Mouse (Mus musculus): ENCODE measurements around the gene Tesk2. TPM values are rescaled to one million over a fixed set of nuclear protein-coding genes. Genes with fewer than 3 reads are reported as not detected.
"Not testable (repeated sequence)": the region's sequence is repeated elsewhere in the genome, so short reads cannot be mapped to it uniquely, and the experiment has no call there.

The Tesk2 gene
- polyA plus RNA-seq (2016; fragmentation: Nextera tagmentation; extraction: Ambion mirVana), result 3.2 and 5.1 TPM in 2 replicates

- Histone ChIP-seq H3K36me3 (peaks cover 8% of the 10 kb centered on the region; the same call in 1 of the 2 replicates), H3K27ac (peak within 1 kb of the TSS; percentile 91), H3K9me3 (no peaks in the 10 kb centered on the region), H3K4me3 (peak within 1 kb of the TSS; percentile 92), H3K27me3 (ENCODE audit: insufficient read depth, poor library complexity, severe bottlenecking) (no peaks in the 10 kb centered on the region), H3K4me1 (peaks cover 13% of the 10 kb centered on the region)
- DNase-seq (ENCODE audit: low spot score), result peak; percentile 99
- under 1% methylated on average over 33 of the region's 34 CpGs for WGBS
These were observed at the start of gene Tesk2 for GRCm38 (mm10) chr4:116720343-116721097. Tesk2 (plus strand) TSS chr4:116720948.

- H3K4me1 ChIP-seq, result 0 out of 2 replicates have a peak, but pooled peaks cover 3% of the 10 kb centered on the region
- 55% methylated on average over 2 of the region's 2 CpGs for WGBS
- no peak for DNase-seq (ENCODE audit: low spot score)
These were observed 48.0 kb upstream of the Tesk2 start for GRCm38 (mm10) chr4:116672785-116673184.

GRCm38 (mm10) chr4:116674761-116675160 is 46.0 kb upstream of the Tesk2 start:
- WGBS, result 88% methylated on average over 6 of the region's 6 CpGs
- DNase-seq (ENCODE audit: low spot score); H3K9me3 ChIP-seq; H3K36me3 ChIP-seq; H3K27me3 ChIP-seq (ENCODE audit: insufficient read depth, poor library complexity, severe bottlenecking); H3K4me3 ChIP-seq; H3K4me1 ChIP-seq; H3K27ac ChIP-seq: not testable (repeated sequence)

More at GRCm38 (mm10) chr4:116672785-116673184, 48.0 kb upstream of the Tesk2 start:
- H3K36me3 ChIP-seq, result no peaks in the 10 kb centered on the region
- no peak overlapping the region for H3K27ac ChIP-seq
- no peak overlapping the region for H3K4me3 ChIP-seq
- no peaks in the 10 kb centered on the region for H3K9me3 ChIP-seq
- H3K27me3 ChIP-seq (ENCODE audit: insufficient read depth, poor library complexity, severe bottlenecking), result no peaks in the 10 kb centered on the region

- H3K4me1 ChIP-seq, result 0 out of 2 replicates have a peak, but pooled peaks cover 3% of the 10 kb centered on the region
- H3K4me3 ChIP-seq, result no peak overlapping the region
- no peaks in the 10 kb centered on the region for H3K9me3 ChIP-seq
- H3K27ac ChIP-seq, result no peak overlapping the region
- no peaks in the 10 kb centered on the region for H3K27me3 ChIP-seq (ENCODE audit: insufficient read depth, poor library complexity, severe bottlenecking)
- DNase-seq (ENCODE audit: low spot score), result no peak
- no peaks in the 10 kb centered on the region for H3K36me3 ChIP-seq
- 74% methylated on average over 3 of the region's 3 CpGs for WGBS
These were observed 44.7 kb upstream of the Tesk2 start for GRCm38 (mm10) chr4:116676027-116676426.

- H3K9me3 ChIP-seq, result no peaks in the 10 kb centered on the region
- H3K4me1 ChIP-seq, result 0 out of 2 replicates have a peak, but pooled peaks cover 2% of the 10 kb centered on the region
- no peaks in the 10 kb centered on the region for H3K36me3 ChIP-seq
- H3K4me3 ChIP-seq, result no peak overlapping the region
- DNase-seq (ENCODE audit: low spot score), result no peak
- no peaks in the 10 kb centered on the region for H3K27me3 ChIP-seq (ENCODE audit: insufficient read depth, poor library complexity, severe bottlenecking)
- no peak overlapping the region for H3K27ac ChIP-seq
- 73% methylated on average over 1 of the region's 1 CpGs for WGBS
These were observed 42.9 kb upstream of the Tesk2 start for GRCm38 (mm10) chr4:116677808-116678207.

- Histone ChIP-seq H3K27ac (no peak overlapping the region), H3K4me3 (no peak overlapping the region), H3K36me3 (no peaks in the 10 kb centered on the region), H3K27me3 (ENCODE audit: insufficient read depth, poor library complexity, severe bottlenecking) (no peaks in the 10 kb centered on the region), H3K9me3 (no peaks in the 10 kb centered on the region), H3K4me1 (no peaks in the 10 kb centered on the region)
- no peak for DNase-seq (ENCODE audit: low spot score)
- WGBS, result 65% methylated on average over 5 of the region's 5 CpGs
These were observed 41.6 kb upstream of the Tesk2 start for GRCm38 (mm10) chr4:116679141-116679540.

- H3K36me3 ChIP-seq; H3K4me1 ChIP-seq; DNase-seq (ENCODE audit: low spot score); H3K4me3 ChIP-seq; H3K27ac ChIP-seq; H3K9me3 ChIP-seq; H3K27me3 ChIP-seq (ENCODE audit: insufficient read depth, poor library complexity, severe bottlenecking): not testable (repeated sequence)
- 87% methylated on average over 4 of the region's 4 CpGs for WGBS
These were observed 40.2 kb upstream of the Tesk2 start for GRCm38 (mm10) chr4:116680521-116680920.

GRCm38 (mm10) chr4:116683957-116684356 is 36.8 kb upstream of the Tesk2 start:
- Histone ChIP-seq H3K9me3 (no peaks in the 10 kb centered on the region), H3K27ac (no peak overlapping the region), H3K27me3 (ENCODE audit: insufficient read depth, poor library complexity, severe bottlenecking) (no peaks in the 10 kb centered on the region), H3K4me3 (no peak overlapping the region), H3K4me1 (peaks cover 15% of the 10 kb centered on the region), H3K36me3 (peaks cover 18% of the 10 kb centered on the region)
- no peak for DNase-seq (ENCODE audit: low spot score)
- WGBS, result 61% methylated on average over 4 of the region's 4 CpGs

- Histone ChIP-seq H3K27me3 (ENCODE audit: insufficient read depth, poor library complexity, severe bottlenecking) (no peaks in the 10 kb centered on the region), H3K36me3 (peaks cover 25% of the 10 kb centered on the region), H3K4me1 (peaks cover 15% of the 10 kb centered on the region), H3K27ac (peak overlapping the region; percentile 97), H3K9me3 (no peaks in the 10 kb centered on the region), H3K4me3 (peak overlapping the region; percentile 84)
- 79% methylated on average over 2 of the region's 2 CpGs for WGBS
- no peak for DNase-seq (ENCODE audit: low spot score)
These were observed 36.1 kb upstream of the Tesk2 start for GRCm38 (mm10) chr4:116684665-116685064.

GRCm38 (mm10) chr4:116685402-116686061 is 35.2 kb upstream of the Tesk2 start, which contains the start of gene Prdx1:
Prdx1 (plus strand) TSS chr4:116685544.
- H3K4me1 ChIP-seq, result peaks cover 15% of the 10 kb centered on the region
- WGBS, result under 1% methylated on average over 56 of the region's 56 CpGs
- no peaks in the 10 kb centered on the region for H3K9me3 ChIP-seq
- H3K36me3 ChIP-seq, result peaks cover 34% of the 10 kb centered on the region
- peak within 1 kb of the TSS; percentile 84 for H3K4me3 ChIP-seq
- DNase-seq (ENCODE audit: low spot score), result peak; percentile 97
- no peaks in the 10 kb centered on the region for H3K27me3 ChIP-seq (ENCODE audit: insufficient read depth, poor library complexity, severe bottlenecking)
- peak within 1 kb of the TSS; percentile 97 for H3K27ac ChIP-seq

- no peak for DNase-seq (ENCODE audit: low spot score)
- no peaks in the 10 kb centered on the region for H3K9me3 ChIP-seq
- peak overlapping the region; percentile 84 for H3K4me3 ChIP-seq
- peaks cover 48% of the 10 kb centered on the region for H3K36me3 ChIP-seq
- 40% methylated on average over 1 of the region's 1 CpGs for WGBS
- peaks cover 15% of the 10 kb centered on the region for H3K4me1 ChIP-seq
- no peaks in the 10 kb centered on the region for H3K27me3 ChIP-seq (ENCODE audit: insufficient read depth, poor library complexity, severe bottlenecking)
- H3K27ac ChIP-seq, result no peak overlapping the region
These were observed 33.7 kb upstream of the Tesk2 start for GRCm38 (mm10) chr4:116687041-116687440.

- no peak for DNase-seq (ENCODE audit: low spot score)
- WGBS, result 88% methylated on average over 4 of the region's 4 CpGs
- Histone ChIP-seq H3K9me3 (no peaks in the 10 kb centered on the region), H3K27me3 (ENCODE audit: insufficient read depth, poor library complexity, severe bottlenecking) (no peaks in the 10 kb centered on the region), H3K4me3 (no peak overlapping the region), H3K36me3 (peaks cover 71% of the 10 kb centered on the region), H3K27ac (no peak overlapping the region), H3K4me1 (peaks cover 15% of the 10 kb centered on the region)
These were observed 31.4 kb upstream of the Tesk2 start for GRCm38 (mm10) chr4:116689309-116689876.

- H3K4me1 ChIP-seq, result peaks cover 2% of the 10 kb centered on the region
- H3K9me3 ChIP-seq, result no peaks in the 10 kb centered on the region
- peaks cover 95% of the 10 kb centered on the region for H3K36me3 ChIP-seq
- no peak overlapping the region for H3K4me3 ChIP-seq
- no peak overlapping the region for H3K27ac ChIP-seq
- H3K27me3 ChIP-seq (ENCODE audit: insufficient read depth, poor library complexity, severe bottlenecking), result no peaks in the 10 kb centered on the region
- 87% methylated on average over 2 of the region's 2 CpGs for WGBS
- no peak for DNase-seq (ENCODE audit: low spot score)
These were observed 28.6 kb upstream of the Tesk2 start for GRCm38 (mm10) chr4:116692146-116692545.

Measured in heart, embryonic 10.5 days (tissue).